Mouse (Mus musculus) embryonic facial prominence, embryonic 14.5 days (tissue): ENCODE measurements around the gene Zfp979. TPM values are rescaled to one million over a fixed set of nuclear protein-coding genes. Genes with fewer than 3 reads are reported as not detected.
"Not testable (repeated sequence)": the region's sequence is repeated elsewhere in the genome, so short reads cannot be mapped to it uniquely, and the experiment has no call there.

ENCODE experiments used
- ATAC-seq: fragments of 200-750 bp; cut with Nextera tagmentation; 2 replicates; pipeline ENCODE4 v1.8.0; 2017; ENCODE audit warnings: low read depth, moderate number of reproducible peaks, moderate TSS enrichment
- DNase-seq: peaks from one replicate; pipeline ENCODE4 v3.0.0-alpha.2; 2015; ENCODE audit warnings: low spot score
- H3K27ac ChIP-seq: fragments of 300-500 bp; sonication (generic); replicated peaks from 2 replicates; pipeline ENCODE4 v1.5.1; 2014; ENCODE audit warnings: low read depth, mild to moderate bottlenecking, low read length, moderate library complexity
- H3K27me3 ChIP-seq: fragments of 300-500 bp; sonication (generic); replicated peaks from 2 replicates; pipeline ENCODE4 v1.6.1; 2014; ENCODE audit warnings: low read length; ENCODE audit not compliant: control insufficient read depth, insufficient read depth
- H3K36me3 ChIP-seq: fragments of 300-500 bp; sonication (generic); 2 replicates; pipeline ENCODE4 v1.6.1; 2014; ENCODE audit warnings: low read length, mixed read lengths; ENCODE audit not compliant: control insufficient read depth, insufficient read depth
- H3K4me1 ChIP-seq: fragments of 300-500 bp; sonication (generic); 2 replicates; pipeline ENCODE4 v1.6.1; 2014; ENCODE audit warnings: antibody characterized with exemption, low read length; ENCODE audit not compliant: control insufficient read depth, insufficient read depth
- H3K4me2 ChIP-seq: fragments of 300-500 bp; sonication (generic); 2 replicates; pipeline ENCODE4 v1.6.1; 2014; ENCODE audit warnings: low read depth, mild to moderate bottlenecking, low read length, moderate library complexity, mixed read lengths
- H3K4me3 ChIP-seq: fragments of 300-500 bp; sonication (generic); 2 replicates; pipeline ENCODE4 v1.5.1; 2014; ENCODE audit warnings: low read depth, mild to moderate bottlenecking, low read length
- H3K9ac ChIP-seq: fragments of 300-500 bp; sonication (generic); 2 replicates; pipeline ENCODE4 v1.6.1; 2014; ENCODE audit warnings: low read depth, mild to moderate bottlenecking, low read length, moderate library complexity, mixed read lengths
- H3K9me3 ChIP-seq: fragments of 300-500 bp; sonication (generic); 2 replicates; pipeline ENCODE4 v1.6.1; 2016; ENCODE audit warnings: low read length; ENCODE audit not compliant: control insufficient read depth
- WGBS: fragments of 180-500 bp; shearing (Covaris S2); extraction: QIAGEN DNeasy Blood & Tissue Kit; methylation state at CpG from one replicate; pipeline ENCODE4 v1.1.7; 2014; 5-methylcytosine and 5-hydroxymethylcytosine counted together
- polyA plus RNA-seq: library from polyadenylated mRNA; unstranded; fragments of >200 nt; fragmentation: Nextera tagmentation; extraction: Ambion mirVana; gene quantifications from 2 replicates; pipeline ENCODE4 v1.2.1, GENCODE M21; 2014

The Zfp979 gene
- polyA plus RNA-seq, 1 experiment from 2014 or later: 4.4 TPM

DNA sequence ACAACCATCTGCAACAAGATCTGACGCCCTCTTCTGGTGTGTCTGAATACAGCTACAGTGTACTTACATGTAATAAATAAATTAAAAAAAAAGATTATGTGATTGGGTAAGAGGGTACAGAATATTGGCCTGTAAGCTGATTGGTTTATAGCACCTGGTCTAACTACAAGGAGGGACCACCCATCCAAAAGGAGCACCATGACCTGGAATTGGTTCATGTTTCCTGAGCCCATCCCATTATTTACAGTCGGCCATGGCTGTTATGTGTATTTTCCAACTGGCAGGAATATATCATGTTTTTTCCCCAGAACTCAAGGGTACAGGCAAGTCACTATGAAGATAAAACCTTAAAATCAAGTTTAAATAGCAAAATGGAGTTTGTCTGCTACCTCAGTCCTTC is 43.5 kb downstream of the Zfp979 start:
- H3K4me3 ChIP-seq: no peak overlapping the region
- WGBS: 57% methylated on average over 2 of the region's 2 CpGs
- peaks cover 43% of the 10 kb centered on the region for H3K9me3 ChIP-seq
- no peak for ATAC-seq
- no peak for DNase-seq
- H3K4me2 ChIP-seq: no peak overlapping the region
- H3K27me3 ChIP-seq: no peaks in the 10 kb centered on the region
- H3K36me3 ChIP-seq: no peaks in the 10 kb centered on the region
- no peak overlapping the region for H3K9ac ChIP-seq
- H3K4me1 ChIP-seq: no peaks in the 10 kb centered on the region
- H3K27ac ChIP-seq: no peak overlapping the region

GRCm38 (mm10) chr4:147597685-147598084 is 44.6 kb downstream of the Zfp979 start:
- H3K9ac ChIP-seq: no peak overlapping the region
- H3K27ac ChIP-seq: no peak overlapping the region
- H3K9me3 ChIP-seq: peaks cover 43% of the 10 kb centered on the region
- no peak overlapping the region for H3K4me2 ChIP-seq
- no peaks in the 10 kb centered on the region for H3K36me3 ChIP-seq
- no peaks in the 10 kb centered on the region for H3K4me1 ChIP-seq
- WGBS: 52% methylated on average over 1 of the region's 1 CpGs
- DNase-seq (no peak), ATAC-seq (no peak)
- H3K4me3 ChIP-seq: no peak overlapping the region
- H3K27me3 ChIP-seq: no peaks in the 10 kb centered on the region

DNA sequence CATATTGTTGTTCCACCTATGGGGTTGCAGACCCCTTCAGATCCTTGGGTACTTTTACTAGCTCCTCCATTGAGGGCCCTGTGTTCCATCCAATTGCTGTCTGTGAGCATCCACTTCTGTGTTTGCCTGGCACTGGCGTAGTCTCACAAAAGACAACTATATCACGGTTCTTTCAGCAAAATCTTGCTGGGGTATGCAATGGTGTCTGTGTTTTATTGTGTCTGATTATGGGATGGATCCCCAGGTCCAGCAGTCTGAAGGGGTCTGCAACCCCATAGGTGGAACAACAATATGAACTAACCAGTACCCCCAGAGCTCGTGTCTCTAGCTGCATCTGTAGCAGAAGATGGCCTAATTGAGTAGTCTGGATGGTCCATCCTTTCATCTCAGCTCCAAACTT is 47.7 kb downstream of the Zfp979 start:
- H3K9ac ChIP-seq, H3K4me2 ChIP-seq, DNase-seq, H3K36me3 ChIP-seq, ATAC-seq, H3K27me3 ChIP-seq, H3K27ac ChIP-seq, H3K4me1 ChIP-seq, H3K4me3 ChIP-seq: not testable (repeated sequence)
- WGBS: 79% methylated on average over 3 of the region's 3 CpGs
- peaks cover 28% of the 10 kb centered on the region for H3K9me3 ChIP-seq

GRCm38 (mm10) chr4:147586511-147587473 is 55.5 kb downstream of the Zfp979 start:
- H3K4me3 ChIP-seq: no peak overlapping the region
- H3K9me3 ChIP-seq: peaks cover 43% of the 10 kb centered on the region
- H3K27me3 ChIP-seq: no peaks in the 10 kb centered on the region
- no peak overlapping the region for H3K4me2 ChIP-seq
- ATAC-seq (no peak), DNase-seq (no peak)
- H3K9ac ChIP-seq: no peak overlapping the region
- 58% methylated on average over 1 of the region's 1 CpGs for WGBS
- no peak overlapping the region for H3K27ac ChIP-seq
- no peaks in the 10 kb centered on the region for H3K4me1 ChIP-seq
- no peaks in the 10 kb centered on the region for H3K36me3 ChIP-seq

DNA sequence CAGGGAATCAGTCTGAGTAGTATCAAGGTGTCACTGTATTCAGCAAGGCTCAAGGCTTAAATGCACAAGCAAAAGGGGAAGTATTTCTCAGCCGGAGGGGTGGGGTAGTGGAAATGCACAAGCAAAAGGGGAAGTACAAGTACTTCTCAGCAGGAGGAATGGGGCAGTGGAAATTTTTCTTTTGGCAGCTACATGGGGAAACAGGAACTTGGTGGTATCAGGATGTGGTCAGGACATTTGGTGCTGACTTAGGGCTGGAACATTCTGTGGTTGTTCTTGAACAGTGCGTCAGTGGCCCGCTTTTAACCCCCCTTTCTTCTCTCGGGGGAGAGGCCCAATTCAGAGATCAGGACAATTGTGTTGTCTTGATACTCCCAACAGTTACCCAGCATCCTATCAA is 62.9 kb downstream of the Zfp979 start:
- not testable (repeated sequence) for H3K36me3 ChIP-seq, H3K4me1 ChIP-seq, H3K9ac ChIP-seq, ATAC-seq, H3K27me3 ChIP-seq, DNase-seq, H3K4me2 ChIP-seq, H3K27ac ChIP-seq, H3K4me3 ChIP-seq
- 82% methylated on average over 4 of the region's 4 CpGs for WGBS
- peaks cover 27% of the 10 kb centered on the region for H3K9me3 ChIP-seq

DNA sequence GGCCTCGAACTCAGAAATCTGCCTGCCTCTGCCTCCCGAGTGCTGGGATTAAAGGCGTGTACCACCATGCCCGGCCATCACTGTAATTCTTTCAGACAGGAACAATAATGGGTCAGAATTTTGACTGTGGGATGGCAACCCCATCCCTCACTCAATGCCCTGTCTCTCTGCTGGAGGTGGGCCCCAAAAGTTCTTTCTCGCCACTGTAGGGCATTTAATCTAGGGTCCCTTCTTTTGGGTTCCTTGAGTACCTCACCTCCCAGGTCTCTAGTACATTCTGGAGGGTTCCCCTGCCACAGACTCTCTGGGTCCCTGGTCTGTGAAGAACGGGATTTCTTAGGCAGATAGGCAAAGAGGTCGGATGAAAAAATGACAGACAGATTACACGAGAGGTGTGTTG is 71.2 kb downstream of the Zfp979 start:
- H3K9ac ChIP-seq, H3K27ac ChIP-seq, DNase-seq, H3K27me3 ChIP-seq, H3K4me3 ChIP-seq, H3K4me2 ChIP-seq, H3K36me3 ChIP-seq, ATAC-seq, H3K4me1 ChIP-seq: not testable (repeated sequence)
- peaks cover 15% of the 10 kb centered on the region for H3K9me3 ChIP-seq
- WGBS: 82% methylated on average over 8 of the region's 8 CpGs

DNA sequence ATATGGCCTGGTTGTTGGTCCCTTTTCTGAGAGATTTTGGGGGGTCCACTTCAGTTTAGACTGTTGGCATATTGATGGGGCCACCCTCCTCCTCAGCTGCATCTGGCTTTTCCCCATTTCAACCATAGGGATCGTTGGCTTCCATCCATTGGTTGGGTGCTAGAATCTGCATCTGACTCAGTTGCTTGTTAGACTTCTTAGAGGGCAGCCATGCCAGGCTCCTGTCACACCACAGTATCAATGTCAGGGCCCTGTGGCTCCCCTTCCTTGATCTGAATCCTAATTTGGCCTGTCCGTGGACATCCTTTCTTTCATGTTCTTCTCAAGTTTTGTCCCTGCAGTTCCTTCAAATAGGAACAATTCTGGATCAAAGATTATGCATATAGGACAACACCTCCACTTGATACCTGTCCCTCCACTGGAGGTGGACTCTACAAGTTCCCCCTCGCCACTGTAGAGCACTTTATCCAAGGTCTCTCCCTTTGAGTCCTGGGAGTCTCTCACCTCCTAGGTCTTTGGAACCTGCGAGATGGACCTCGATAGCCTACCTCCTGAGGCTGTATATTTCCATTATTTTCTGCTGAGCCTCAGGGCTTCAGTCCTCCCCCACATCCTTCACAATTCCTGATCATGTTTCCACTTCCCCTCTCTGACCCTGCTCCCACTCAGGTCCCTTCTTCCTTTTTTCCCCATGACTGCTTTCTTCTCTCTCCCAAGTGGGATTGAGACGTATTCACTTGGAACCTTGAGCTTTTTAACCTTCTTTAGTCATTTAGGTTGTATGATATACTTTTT is 76.7 kb downstream of the Zfp979 start:
- Histone ChIP-seq H3K9me3 (peaks cover 16% of the 10 kb centered on the region), H3K4me3 (no peak overlapping the region), H3K36me3 (no peaks in the 10 kb centered on the region), H3K4me2 (no peak overlapping the region), H3K27ac (no peak overlapping the region), H3K9ac (no peak overlapping the region), H3K27me3 (no peaks in the 10 kb centered on the region), H3K4me1 (no peaks in the 10 kb centered on the region)
- 72% methylated on average over 6 of the region's 6 CpGs for WGBS
- DNase-seq (no peak), ATAC-seq (no peak)
